Mouse (Mus musculus): Measurements from ENCODE around the gene Rnf13.
"Not testable (repeated sequence)": the region's sequence is repeated elsewhere in the genome, so short reads cannot be mapped to it uniquely, and the experiment has no call there.

The Rnf13 gene

DNA sequence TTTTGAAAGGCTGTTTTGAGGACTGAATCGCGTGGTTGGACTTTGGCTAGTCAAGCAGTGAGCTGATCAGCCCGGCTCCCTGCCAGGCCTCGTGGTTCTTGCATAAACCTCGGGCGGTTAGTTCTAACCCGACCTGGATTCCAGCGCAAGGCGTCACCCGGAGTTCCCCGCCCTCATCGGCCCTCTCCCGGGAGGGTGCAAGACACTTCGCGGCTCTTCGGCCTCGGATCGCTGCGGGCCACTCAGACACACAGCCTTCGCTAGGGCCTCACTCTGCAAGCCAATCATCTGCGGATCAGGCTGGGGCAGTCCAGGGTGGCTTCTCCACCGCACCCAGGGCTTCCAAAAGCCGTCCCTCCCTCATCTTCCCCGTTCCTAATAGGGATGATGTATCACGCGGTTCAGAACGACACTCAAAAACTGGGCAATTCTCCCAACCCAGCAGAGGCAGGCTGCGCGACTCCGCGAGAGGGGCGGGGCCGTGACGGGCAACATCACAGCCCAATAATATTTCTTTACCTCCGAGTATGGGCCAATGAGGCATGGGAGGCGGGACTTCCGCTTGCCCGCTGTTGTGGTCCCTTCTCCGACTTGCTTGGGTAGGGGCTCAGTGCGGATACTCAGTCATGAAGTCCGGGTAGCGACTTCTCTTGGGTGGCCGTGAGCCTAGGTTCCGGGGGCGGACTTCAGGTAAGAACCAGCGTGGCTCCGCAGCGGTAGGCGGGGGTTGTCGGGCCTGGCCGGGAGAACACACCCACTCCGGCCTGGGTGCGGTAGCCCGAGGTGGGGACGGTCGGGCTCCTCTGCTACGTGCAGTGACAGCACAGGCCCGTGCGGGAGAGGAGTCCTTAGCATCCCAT is at the start of gene Rnf13:
Gene Rnf13 (plus strand): TSS at position 552 of the 860 bp plus-strand sequence.
- DNase-seq = peak; percentile 91 to 92

- DNase-seq = no peak
Measured at GRCm38 (mm10) chr3:57691772-57692171, 44.1 kb upstream of the Rnf13 start.

- no peak for DNase-seq
Measured at GRCm38 (mm10) chr3:57692719-57693118, 43.1 kb upstream of the Rnf13 start, which contains the start of gene Ankub1. Gene Ankub1, minus strand, starts transcription at chr3:57692799.

- DNase-seq = no peak
Measured at GRCm38 (mm10) chr3:57696249-57696648, 39.6 kb upstream of the Rnf13 start.

- DNase-seq = no peak
Measured at GRCm38 (mm10) chr3:57696779-57697178, 39.1 kb upstream of the Rnf13 start.

DNA sequence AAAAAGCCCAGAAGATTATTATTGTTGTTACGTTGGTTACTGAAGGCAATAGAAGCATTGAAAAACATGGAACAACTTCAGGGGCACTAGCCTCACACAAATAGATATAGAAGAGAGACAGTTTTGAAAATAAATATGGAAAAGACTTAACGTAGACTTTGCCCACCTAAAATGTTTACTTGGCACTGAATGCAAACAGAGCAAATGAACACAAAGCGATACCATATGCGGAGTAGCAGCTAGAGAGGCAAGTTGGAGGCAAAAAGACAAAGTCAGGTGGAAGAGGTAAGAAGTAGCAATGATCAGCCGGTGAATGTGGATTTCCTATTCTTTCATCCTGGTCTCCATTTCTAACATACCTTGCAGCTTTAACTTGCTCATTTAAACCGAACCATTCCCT is 21.7 kb upstream of the Rnf13 start:
- DNase-seq = no peak

GRCm38 (mm10) chr3:57732206-57732915 is 3.5 kb upstream of the Rnf13 start:
- DNase-seq = no peak

GRCm38 (mm10) chr3:57736419-57737095 is 695 bp downstream of the Rnf13 start:
- DNase-seq = no peak

GRCm38 (mm10) chr3:57739830-57740229 is 4.0 kb downstream of the Rnf13 start:
- DNase-seq = no peak

GRCm38 (mm10) chr3:57748576-57749267 is 12.9 kb downstream of the Rnf13 start:
- DNase-seq = no peak

DNA sequence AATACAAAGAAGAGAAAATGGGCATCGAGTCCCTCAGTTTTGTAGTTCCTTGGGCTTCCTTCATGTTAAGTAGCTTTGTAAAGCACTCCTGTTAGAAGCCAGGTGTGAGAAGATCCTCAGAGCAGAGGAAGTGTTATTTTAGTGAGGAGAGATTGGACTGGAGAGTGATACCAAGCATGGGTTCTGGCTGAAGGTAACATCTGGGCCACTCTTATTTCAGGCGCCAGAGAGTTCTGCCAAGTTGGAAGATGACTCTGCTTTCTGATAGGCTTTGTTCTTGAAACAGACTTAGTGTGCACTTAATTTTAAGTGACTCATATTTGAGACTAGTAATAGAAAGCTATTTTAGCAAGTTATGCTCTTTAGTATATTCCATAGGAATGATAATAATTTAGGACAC is 41.1 kb downstream of the Rnf13 start:
- DNase-seq = no peak

DNA sequence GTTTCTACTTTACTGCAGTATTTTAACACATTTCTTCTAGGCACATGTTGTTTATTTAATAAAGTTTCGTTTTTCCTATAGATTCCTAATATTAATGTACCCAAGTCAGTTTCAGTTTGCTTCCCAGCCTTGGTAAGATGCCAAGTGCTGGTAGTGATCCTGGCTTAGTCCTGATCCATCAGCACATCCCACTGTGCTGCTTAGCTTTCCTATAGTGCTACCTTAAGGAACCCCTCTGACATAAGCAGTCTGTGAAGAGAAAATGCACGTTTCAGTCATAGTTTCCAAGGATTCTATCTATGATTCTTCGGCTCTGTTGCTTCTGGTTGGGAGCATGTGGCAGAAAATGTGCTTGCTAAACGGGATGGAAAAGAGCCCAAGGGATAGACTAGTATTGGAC is 52.6 kb downstream of the Rnf13 start:
- no peak for DNase-seq

DNA sequence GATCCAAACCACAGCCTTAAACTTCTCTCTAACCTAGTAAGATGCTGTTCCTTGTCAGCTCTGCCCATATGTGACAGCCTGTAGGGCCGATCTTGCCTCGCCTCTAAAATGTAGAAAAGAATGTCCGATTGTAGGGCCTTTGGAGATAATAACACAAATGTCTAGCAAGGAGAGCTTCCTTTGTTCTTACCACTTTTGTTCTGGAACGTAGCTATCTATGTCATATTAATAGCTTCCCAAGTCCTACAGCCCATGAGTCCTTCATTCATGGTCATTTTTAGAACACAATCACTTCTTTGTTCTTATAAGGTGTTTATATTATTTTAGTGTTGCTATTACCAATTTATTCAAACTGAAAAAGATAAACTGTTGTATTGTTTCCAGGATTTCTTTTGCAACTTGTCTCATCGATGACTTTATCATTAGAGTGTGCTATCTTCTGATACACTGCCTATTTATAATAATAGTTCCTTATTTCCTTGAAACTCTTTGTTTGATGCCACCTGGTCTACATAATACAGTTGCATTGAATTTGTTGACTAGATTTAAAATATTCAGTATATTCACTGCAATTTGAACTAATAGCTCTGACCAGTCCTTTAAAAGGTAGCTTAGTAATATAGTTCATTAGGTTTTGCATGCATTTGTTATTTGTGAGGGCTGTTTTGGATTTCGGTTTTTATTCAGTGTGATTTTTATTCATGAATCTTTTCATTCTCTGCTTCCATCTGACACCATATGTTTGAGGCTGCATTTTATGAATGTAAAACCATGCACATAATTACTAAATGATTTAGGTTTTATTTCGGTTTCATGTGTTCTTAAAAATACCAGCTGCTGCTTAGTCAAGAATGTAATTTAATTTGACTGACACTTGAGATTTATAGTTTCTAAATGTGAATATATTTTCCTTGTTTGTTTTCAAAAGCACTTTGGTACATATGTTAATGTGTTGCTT is 53.4 kb downstream of the Rnf13 start:
- no peak for DNase-seq

DNA sequence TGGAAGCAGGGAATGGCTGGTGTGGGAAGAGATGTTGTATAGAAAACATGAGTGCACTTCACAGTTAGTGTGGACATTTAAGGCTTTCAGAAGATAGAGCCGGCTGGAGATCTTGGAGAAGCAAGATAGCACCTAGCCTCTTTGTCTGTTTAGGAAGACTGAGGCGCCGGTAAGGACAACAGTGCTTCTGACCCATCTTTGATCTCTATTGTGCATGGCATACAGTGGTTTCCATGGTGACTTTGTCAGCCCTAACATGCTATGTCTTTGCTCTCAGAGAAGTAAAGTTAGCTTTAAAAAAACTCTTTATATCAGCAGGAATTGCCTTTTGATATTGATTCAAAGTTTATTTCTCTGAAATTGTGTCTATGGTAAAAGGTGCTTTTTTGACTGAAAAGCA is 55.2 kb downstream of the Rnf13 start:
- DNase-seq = no peak

DNA sequence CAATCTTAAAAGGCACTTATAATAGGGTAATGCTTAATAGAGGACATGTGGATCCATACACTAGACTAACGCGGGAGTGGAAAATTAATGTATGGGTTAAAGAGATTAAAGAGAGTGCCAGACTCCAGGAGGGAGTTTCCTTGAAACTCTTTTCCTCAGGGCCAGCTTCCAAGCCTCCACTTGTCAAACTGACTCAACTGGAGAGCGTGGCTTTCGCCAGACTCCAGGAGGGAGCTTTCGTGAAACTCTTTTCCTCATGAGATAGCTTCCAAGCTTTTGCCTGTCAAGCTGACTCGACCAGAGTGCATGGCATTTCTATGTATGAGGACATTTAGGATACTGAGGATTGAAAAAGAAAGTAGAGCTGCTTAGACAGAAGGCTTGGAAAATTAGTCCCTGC is 59.2 kb downstream of the Rnf13 start:
- DNase-seq = not testable (repeated sequence)

DNA sequence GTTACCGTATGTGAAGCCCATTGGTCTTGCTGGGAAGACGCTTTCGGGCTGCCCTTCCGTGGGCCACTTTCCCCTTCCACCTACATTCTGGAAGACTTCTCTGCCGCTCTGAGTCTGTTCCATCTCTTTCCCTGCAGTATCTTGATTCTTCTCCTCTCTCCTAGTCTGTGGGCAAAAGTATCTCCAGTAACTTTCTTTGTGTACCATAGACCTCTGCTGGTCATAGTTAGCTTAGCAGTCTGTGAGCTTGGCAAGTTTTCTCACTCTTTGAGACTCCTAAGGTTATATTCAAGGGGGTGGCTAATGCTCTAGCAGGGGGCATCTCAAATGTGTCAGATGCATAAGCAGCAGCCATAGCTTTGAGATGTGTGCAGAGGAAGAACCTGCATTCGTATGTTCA is 79.6 kb downstream of the Rnf13 start:
- DNase-seq = no peak

GRCm38 (mm10) chr3:57825866-57826265 is 90.0 kb downstream of the Rnf13 start:
- DNase-seq = no peak

- DNase-seq = no peak
Measured at GRCm38 (mm10) chr3:57833585-57833984, 97.7 kb downstream of the Rnf13 start.

- no peak for DNase-seq
Measured at GRCm38 (mm10) chr3:57836911-57837310, 101.0 kb downstream of the Rnf13 start.

DNA sequence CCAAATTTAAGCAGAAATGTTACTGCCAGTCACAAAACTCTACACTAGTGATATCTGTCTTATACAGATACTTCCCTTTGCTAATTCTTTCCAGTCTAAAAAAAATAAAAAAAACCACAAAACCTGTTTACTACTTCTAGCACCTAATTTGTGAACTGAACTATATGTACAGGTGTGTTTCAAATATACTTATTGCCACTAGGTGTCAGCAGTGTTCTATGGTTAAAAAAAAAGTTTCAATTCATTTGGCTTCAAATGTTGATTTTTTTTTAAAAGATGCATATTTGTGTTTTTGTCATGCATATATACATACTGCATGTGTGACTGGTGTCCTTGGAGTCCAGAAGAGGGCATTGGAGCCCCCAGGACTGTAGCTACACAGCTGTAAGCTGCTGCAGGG is 107.9 kb downstream of the Rnf13 start:
- no peak for DNase-seq

GRCm38 (mm10) chr3:57845786-57846661 is 110.2 kb downstream of the Rnf13 start:
- no peak for DNase-seq

Measured in thymus, adult 18-20 months (tissue).